Mouse (Mus musculus) urinary bladder, postnatal 10 days (tissue): ENCODE results near the gene Cacna1d.

ENCODE experiments used
- DNase-seq: peaks from one replicate; pipeline ENCODE4 v3.0.0; 2022; ENCODE audit warnings: low spot score

Cacna1d gene

GRCm38 (mm10) chr14:30018846-30019245 is 472.4 kb downstream of the Cacna1d start:
- DNase-seq, result no peak

- no peak for DNase-seq
These were observed 472.8 kb downstream of the Cacna1d start for GRCm38 (mm10) chr14:30018463-30018801.

- no peak for DNase-seq
These were observed 473.3 kb downstream of the Cacna1d start for GRCm38 (mm10) chr14:30017794-30018462.

- DNase-seq, result no peak
These were observed 474.6 kb downstream of the Cacna1d start for GRCm38 (mm10) chr14:30016666-30017065.

- no peak for DNase-seq
These were observed 476.2 kb downstream of the Cacna1d start for GRCm38 (mm10) chr14:30015008-30015407.

- DNase-seq, result no peak
These were observed 476.8 kb downstream of the Cacna1d start for GRCm38 (mm10) chr14:30014487-30014886.

- DNase-seq, result no peak
These were observed 479.2 kb downstream of the Cacna1d start for GRCm38 (mm10) chr14:30011886-30012560.

- DNase-seq, result no peak
These were observed 481.2 kb downstream of the Cacna1d start for GRCm38 (mm10) chr14:30009864-30010560.

GRCm38 (mm10) chr14:30008733-30009575 is 482.3 kb downstream of the Cacna1d start, which contains the start of the genes Il17rb and Chdh:
Gene Il17rb (minus strand): TSS chr14:30008896.
Gene Chdh (plus strand): TSS chr14:30009023.
- DNase-seq, result peak; percentile 31

- DNase-seq, result no peak
These were observed 491.8 kb downstream of the Cacna1d start for GRCm38 (mm10) chr14:29999475-29999811.

GRCm38 (mm10) chr14:29998747-29999474 is 492.3 kb downstream of the Cacna1d start:
- no peak for DNase-seq

GRCm38 (mm10) chr14:29997345-29997744 is 493.9 kb downstream of the Cacna1d start:
- DNase-seq, result no peak

- no peak for DNase-seq
These were observed 495.1 kb downstream of the Cacna1d start for GRCm38 (mm10) chr14:29996000-29996751.

GRCm38 (mm10) chr14:29994976-29995375 is 496.3 kb downstream of the Cacna1d start:
- no peak for DNase-seq
